Mouse (Mus musculus) midbrain, embryonic 12.5 days (tissue): ENCODE data around the gene Tomm20. TPM values are rescaled to one million over a fixed set of nuclear protein-coding genes. Genes with fewer than 3 reads are reported as not detected.

Experiments used
- ATAC-seq: fragments of 200-750 bp; cut with Nextera tagmentation; 2 replicates; pipeline ENCODE4 v1.8.0; 2017; ENCODE audit warnings: low read depth, moderate TSS enrichment, moderate library complexity; ENCODE audit not compliant: low FRiP score
- H3K27ac ChIP-seq: fragments of 300-500 bp; sonication (generic); replicated peaks from 2 replicates; pipeline ENCODE4 v1.5.1; 2016; ENCODE audit warnings: mild to moderate bottlenecking
- H3K27me3 ChIP-seq: fragments of 300-500 bp; sonication (generic); 2 replicates; pipeline ENCODE4 v1.6.1; 2016; ENCODE audit warnings: mild to moderate bottlenecking
- H3K36me3 ChIP-seq: fragments of 300-500 bp; sonication (generic); 2 replicates; pipeline ENCODE4 v1.6.1; 2016
- H3K4me1 ChIP-seq: fragments of 300-500 bp; sonication (generic); 2 replicates; pipeline ENCODE4 v1.6.1; 2016
- H3K4me2 ChIP-seq: fragments of 300-500 bp; sonication (generic); replicated peaks from 2 replicates; pipeline ENCODE4 v1.6.1; 2016; ENCODE audit warnings: mild to moderate bottlenecking, moderate library complexity
- H3K4me3 ChIP-seq: fragments of 300-500 bp; sonication (generic); 2 replicates; pipeline ENCODE4 v1.5.1; 2016; ENCODE audit warnings: mild to moderate bottlenecking
- H3K9ac ChIP-seq: fragments of 300-500 bp; sonication (generic); replicated peaks from 2 replicates; pipeline ENCODE4 v1.6.1; 2016; ENCODE audit warnings: mild to moderate bottlenecking, moderate library complexity
- H3K9me3 ChIP-seq: fragments of 300-500 bp; sonication (generic); 2 replicates; pipeline ENCODE4 v1.6.1; 2016; ENCODE audit warnings: mild to moderate bottlenecking
- WGBS: fragments of 180-500 bp; shearing (Covaris S2); methylation state at CpG from one replicate; pipeline ENCODE4 v1.1.7; 2016; 5-methylcytosine and 5-hydroxymethylcytosine counted together
- polyA plus RNA-seq: library from polyadenylated mRNA; unstranded; fragments of >200 nt; fragmentation: Nextera tagmentation; extraction: Ambion mirVana; gene quantifications from 2 replicates; pipeline ENCODE4 v1.2.1, GENCODE M21; 2016

The Tomm20 gene
- polyA plus RNA-seq, 1 experiment from 2014 or later: 193 TPM

DNA sequence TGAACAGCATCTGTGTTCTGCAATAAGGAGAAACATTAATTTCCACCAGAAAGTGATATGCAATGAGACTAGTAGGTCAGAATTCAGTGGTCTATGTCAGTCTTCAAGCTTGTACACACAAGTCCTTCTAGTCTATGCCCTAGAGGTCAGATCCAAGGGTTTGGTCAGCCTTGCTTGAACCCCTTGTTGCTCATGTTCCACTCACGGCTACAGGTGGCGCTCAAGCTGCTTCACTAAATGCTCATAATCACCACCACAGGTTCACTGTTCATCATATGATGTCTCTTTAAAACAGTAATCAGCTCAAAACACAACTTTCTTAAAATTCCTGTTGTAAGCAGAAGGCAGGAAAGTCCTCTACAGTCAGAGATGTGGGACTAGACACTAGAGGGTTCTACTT lies 3.9 kb upstream of the Tomm20 start:
- Histone ChIP-seq H3K4me1 (peaks cover 7% of the 10 kb centered on the region), H3K4me3 (no peak overlapping the region), H3K27ac (no peak overlapping the region), H3K9ac (no peak overlapping the region), H3K9me3 (no peaks in the 10 kb centered on the region), H3K27me3 (no peaks in the 10 kb centered on the region), H3K36me3 (peaks cover 51% of the 10 kb centered on the region), H3K4me2 (no peak overlapping the region)
- ATAC-seq: no peak
- WGBS: 74% methylated on average over 2 of the region's 2 CpGs

- no peak for ATAC-seq
- no peak overlapping the region for H3K4me3 ChIP-seq
- no peaks in the 10 kb centered on the region for H3K9me3 ChIP-seq
- no peaks in the 10 kb centered on the region for H3K27me3 ChIP-seq
- H3K9ac ChIP-seq: no peak overlapping the region
- peaks cover 30% of the 10 kb centered on the region for H3K36me3 ChIP-seq
- 0 out of 2 replicates have a peak overlapping the region, but pooled peaks have one; percentile 88 for H3K4me2 ChIP-seq
- 90% methylated on average over 7 of the region's 7 CpGs for WGBS
- no peak overlapping the region; the same call in 1 of the 2 replicates for H3K27ac ChIP-seq
- peaks cover 18% of the 10 kb centered on the region for H3K4me1 ChIP-seq
Observed at GRCm38 (mm10) chr8:126946444-126946843, 800 bp upstream of the Tomm20 start.

DNA sequence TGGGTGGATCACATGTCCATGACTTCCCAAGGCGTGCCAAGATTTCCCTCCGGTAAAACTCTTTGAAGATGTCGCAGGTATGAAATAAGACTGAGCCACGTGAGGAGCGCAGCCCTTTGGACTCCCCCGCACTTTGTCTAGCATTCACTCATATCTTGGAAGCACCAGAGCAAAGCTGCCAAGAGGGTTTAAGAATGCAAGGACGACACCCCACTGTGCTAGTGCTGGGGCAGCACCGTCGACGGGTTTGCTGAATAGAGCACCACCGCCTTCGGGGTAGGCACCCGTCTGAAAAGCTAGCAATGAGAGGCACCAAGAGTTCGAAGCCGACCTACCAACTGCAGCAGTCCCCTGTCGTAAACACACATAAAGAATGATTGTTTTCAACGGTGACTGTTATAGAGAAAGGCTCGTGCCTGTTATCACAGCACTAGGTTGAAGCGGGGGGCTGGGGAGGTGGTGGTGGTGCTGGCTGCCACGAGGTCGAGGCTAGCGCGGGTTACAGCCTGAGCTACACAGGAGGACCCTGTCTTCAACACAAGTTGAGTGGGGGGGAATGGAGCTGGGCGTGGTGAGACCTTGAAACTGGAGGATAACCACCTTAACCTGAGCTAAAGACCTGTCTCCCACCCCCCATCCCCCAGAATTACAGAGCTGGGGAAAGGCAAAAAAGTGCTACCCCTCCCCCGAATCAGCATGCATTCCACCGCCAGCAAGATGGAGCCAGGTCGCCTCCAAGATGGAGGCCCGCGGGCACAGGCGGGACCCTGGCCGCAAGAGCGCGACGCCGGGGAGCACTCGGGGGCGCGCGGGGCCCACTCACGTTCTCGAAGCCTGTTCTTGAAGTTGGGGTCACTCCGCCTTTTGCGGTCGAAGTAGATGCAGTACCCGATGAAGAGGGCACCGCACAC lies 608 bp downstream of the Tomm20 start:
- peak overlapping the region; percentile 89 for H3K4me3 ChIP-seq
- H3K27ac ChIP-seq: peak overlapping the region; percentile 86
- ATAC-seq: peak; percentile 71
- peak overlapping the region; percentile 88 for H3K4me2 ChIP-seq
- H3K27me3 ChIP-seq: no peaks in the 10 kb centered on the region
- under 1% methylated on average over 46 of the region's 46 CpGs for WGBS
- H3K36me3 ChIP-seq: peaks cover 16% of the 10 kb centered on the region; the same call in 1 of the 2 replicates
- H3K9me3 ChIP-seq: no peaks in the 10 kb centered on the region
- H3K4me1 ChIP-seq: peaks cover 18% of the 10 kb centered on the region
- peak overlapping the region; percentile 89 for H3K9ac ChIP-seq

- ATAC-seq: no peak
- 92% methylated on average over 7 of the region's 7 CpGs for WGBS
- Histone ChIP-seq H3K4me3 (no peak overlapping the region), H3K27me3 (no peaks in the 10 kb centered on the region), H3K4me2 (peak overlapping the region; percentile 22; the same call in 1 of the 2 replicates), H3K27ac (no peak overlapping the region), H3K4me1 (peaks cover 18% of the 10 kb centered on the region), H3K9me3 (no peaks in the 10 kb centered on the region), H3K9ac (no peak overlapping the region), H3K36me3 (peaks cover 21% of the 10 kb centered on the region)
Observed at GRCm38 (mm10) chr8:126943565-126943964, 2.1 kb downstream of the Tomm20 start.

- ATAC-seq: no peak
- no peak overlapping the region for H3K4me3 ChIP-seq
- no peak overlapping the region for H3K4me2 ChIP-seq
- H3K27ac ChIP-seq: no peak overlapping the region
- H3K9ac ChIP-seq: no peak overlapping the region
- no peaks in the 10 kb centered on the region for H3K9me3 ChIP-seq
- WGBS: 87% methylated on average over 3 of the region's 3 CpGs
- H3K4me1 ChIP-seq: no peaks in the 10 kb centered on the region
- H3K36me3 ChIP-seq: peaks cover 66% of the 10 kb centered on the region
- H3K27me3 ChIP-seq: no peaks in the 10 kb centered on the region
Observed at GRCm38 (mm10) chr8:126937337-126937736, 8.3 kb downstream of the Tomm20 start.

DNA sequence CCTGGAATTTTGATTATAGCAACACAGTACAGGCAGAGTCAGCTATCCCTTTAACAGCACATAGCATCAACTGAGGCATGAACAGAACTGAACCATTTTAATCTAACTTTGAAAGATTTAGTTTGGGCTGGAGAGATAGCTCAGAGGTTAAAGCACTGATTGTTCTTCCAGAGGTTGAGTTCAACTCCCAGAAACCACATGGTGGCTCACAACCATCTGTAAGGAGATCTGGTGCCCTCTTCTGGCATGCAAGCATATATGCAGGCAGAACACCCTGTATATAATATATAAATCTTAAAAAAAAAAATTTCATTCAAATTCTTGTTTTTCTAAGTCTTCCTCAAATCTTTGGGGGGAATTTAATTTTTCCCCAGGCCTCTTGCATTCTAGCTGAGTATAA lies 9.7 kb downstream of the Tomm20 start:
- Histone ChIP-seq H3K27ac (no peak overlapping the region), H3K4me2 (no peak overlapping the region), H3K9ac (no peak overlapping the region), H3K36me3 (peaks cover 75% of the 10 kb centered on the region), H3K9me3 (no peaks in the 10 kb centered on the region), H3K4me3 (no peak overlapping the region), H3K27me3 (no peaks in the 10 kb centered on the region), H3K4me1 (no peaks in the 10 kb centered on the region)
- ATAC-seq: no peak

- Histone ChIP-seq H3K27me3 (no peaks in the 10 kb centered on the region), H3K9me3 (no peaks in the 10 kb centered on the region), H3K27ac (no peak overlapping the region), H3K36me3 (peaks cover 79% of the 10 kb centered on the region), H3K4me1 (no peaks in the 10 kb centered on the region), H3K4me2 (no peak overlapping the region), H3K4me3 (no peak overlapping the region), H3K9ac (no peak overlapping the region)
- WGBS: 90% methylated on average over 2 of the region's 2 CpGs
- ATAC-seq: no peak
Observed at GRCm38 (mm10) chr8:126935387-126935786, 10.3 kb downstream of the Tomm20 start.

- Histone ChIP-seq H3K9me3 (no peaks in the 10 kb centered on the region), H3K4me2 (no peak overlapping the region), H3K27ac (no peak overlapping the region), H3K36me3 (peaks cover 62% of the 10 kb centered on the region), H3K9ac (no peak overlapping the region), H3K27me3 (no peaks in the 10 kb centered on the region), H3K4me1 (no peaks in the 10 kb centered on the region), H3K4me3 (no peak overlapping the region)
- no peak for ATAC-seq
- WGBS: 64% methylated on average over 1 of the region's 1 CpGs
Observed at GRCm38 (mm10) chr8:126932656-126933055, 13.0 kb downstream of the Tomm20 start.

- Histone ChIP-seq H3K27ac (no peak overlapping the region), H3K4me2 (no peak overlapping the region), H3K36me3 (peaks cover 58% of the 10 kb centered on the region), H3K9me3 (no peaks in the 10 kb centered on the region), H3K4me3 (no peak overlapping the region), H3K9ac (no peak overlapping the region), H3K27me3 (no peaks in the 10 kb centered on the region), H3K4me1 (no peaks in the 10 kb centered on the region)
- WGBS: 92% methylated on average over 1 of the region's 1 CpGs
- ATAC-seq: no peak
Observed at GRCm38 (mm10) chr8:126932249-126932648, 13.4 kb downstream of the Tomm20 start.

DNA sequence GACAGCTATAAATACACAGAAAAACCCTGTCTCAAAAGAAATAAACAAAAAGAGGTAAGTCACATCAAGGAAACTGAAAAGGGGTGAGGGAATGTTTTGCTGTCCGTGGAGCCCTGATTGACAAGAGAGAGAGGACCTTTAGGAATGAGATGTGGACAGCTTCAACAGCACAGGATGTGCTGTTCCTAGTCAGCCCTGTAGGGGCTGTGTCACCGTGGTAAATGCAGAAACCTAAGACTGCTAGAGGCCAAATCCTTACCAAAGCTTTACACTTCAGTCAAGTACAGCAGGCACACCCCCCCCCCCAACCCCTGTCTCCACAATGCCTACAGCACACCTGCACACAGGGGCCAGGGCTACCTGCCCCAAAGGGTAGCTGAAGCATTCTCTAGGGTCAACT lies 13.9 kb downstream of the Tomm20 start:
- Histone ChIP-seq H3K4me1 (no peaks in the 10 kb centered on the region), H3K9ac (no peak overlapping the region), H3K4me3 (no peak overlapping the region), H3K4me2 (no peak overlapping the region), H3K27me3 (no peaks in the 10 kb centered on the region), H3K9me3 (no peaks in the 10 kb centered on the region), H3K36me3 (peaks cover 53% of the 10 kb centered on the region), H3K27ac (no peak overlapping the region)
- WGBS: 50% methylated on average over 2 of the region's 2 CpGs
- no peak for ATAC-seq

GRCm38 (mm10) chr8:126929607-126930161 lies 16.0 kb downstream of the Tomm20 start:
- ATAC-seq: no peak
- H3K4me1 ChIP-seq: no peaks in the 10 kb centered on the region
- no peak overlapping the region for H3K9ac ChIP-seq
- H3K27me3 ChIP-seq: no peaks in the 10 kb centered on the region
- H3K4me3 ChIP-seq: no peak overlapping the region
- no peak overlapping the region for H3K27ac ChIP-seq
- H3K36me3 ChIP-seq: peaks cover 40% of the 10 kb centered on the region
- WGBS: 82% methylated on average over 3 of the region's 3 CpGs
- H3K4me2 ChIP-seq: no peak overlapping the region
- no peaks in the 10 kb centered on the region for H3K9me3 ChIP-seq

DNA sequence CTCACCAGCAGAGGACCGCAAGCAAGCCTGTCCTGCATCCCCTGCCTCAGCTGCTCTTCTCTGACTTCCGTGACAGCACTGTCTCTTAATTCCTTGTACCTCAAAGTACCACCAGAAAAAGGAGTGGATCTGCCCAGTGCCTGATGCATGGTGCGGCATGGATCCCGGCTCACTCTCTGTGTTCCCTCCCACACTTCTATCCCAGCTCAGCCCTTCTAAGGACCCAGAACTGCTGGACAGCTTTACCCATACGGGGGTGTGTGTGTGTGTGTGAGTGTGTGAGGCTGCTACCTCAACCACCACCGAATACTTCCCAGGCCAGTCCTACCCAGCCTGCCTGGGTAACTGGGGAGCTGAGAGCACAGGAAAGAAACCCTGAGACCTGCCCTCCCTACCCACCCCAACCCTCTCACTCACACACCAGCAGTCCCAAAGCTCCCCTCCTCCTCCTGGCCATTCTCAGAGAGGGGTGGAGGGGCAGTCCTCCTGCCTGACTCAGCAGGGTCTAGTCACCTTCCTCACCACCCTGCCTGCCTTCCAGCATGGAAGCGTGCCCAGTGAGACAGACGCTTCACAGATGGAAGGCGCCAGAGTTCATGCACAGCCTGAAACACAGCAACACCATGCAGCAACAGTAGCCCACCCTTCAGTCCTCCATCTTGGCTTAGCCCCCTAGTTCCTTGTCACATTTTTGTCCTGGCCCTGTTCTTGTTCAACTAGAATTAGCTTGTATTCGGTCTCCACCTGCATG lies 16.7 kb downstream of the Tomm20 start:
- Histone ChIP-seq H3K4me1 (no peaks in the 10 kb centered on the region), H3K36me3 (peaks cover 35% of the 10 kb centered on the region)
- 88% methylated on average over 10 of the region's 10 CpGs for WGBS

More for the DNA sequence above, 16.7 kb downstream of the Tomm20 start:
- H3K27me3 ChIP-seq: no peaks in the 10 kb centered on the region
- H3K27ac ChIP-seq: no peak overlapping the region
- no peak for ATAC-seq
- no peak overlapping the region for H3K9ac ChIP-seq
- no peak overlapping the region for H3K4me3 ChIP-seq
- no peaks in the 10 kb centered on the region for H3K9me3 ChIP-seq
- no peak overlapping the region for H3K4me2 ChIP-seq
